Mouse (Mus musculus) CH12.LX (cell line): ENCODE data around the gene Bckdk. TPM values are rescaled to one million over a fixed set of nuclear protein-coding genes. Genes with fewer than 3 reads are reported as not detected.

ENCODE experiments used
- DNase-seq: peaks from one replicate; pipeline ENCODE4 v3.0.0-alpha.2; 2013; ENCODE audit errors: extremely low read depth
- H3K27ac ChIP-seq: 2 replicates; pipeline ENCODE4 v1.5.1; 2012; ENCODE audit warnings: low read depth, mild to moderate bottlenecking, control low read depth, moderate library complexity; ENCODE audit not compliant: insufficient read depth
- H3K27me3 ChIP-seq: replicated peaks from 2 replicates; pipeline ENCODE3; 2012; ENCODE audit warnings: inconsistent platforms
- H3K36me3 ChIP-seq, 2 experiments: replicated peaks in 1 of 2; 2 replicates each; pipeline versions ENCODE3 to v1.6.1; 2012; ENCODE audit warnings: inconsistent platforms in 1 of 2, low read length in 1 of 2, mild to moderate bottlenecking in 1 of 2, mixed read lengths in 1 of 2, moderate library complexity in 1 of 2; ENCODE audit not compliant: control insufficient read depth in 1 of 2, insufficient read depth in 1 of 2
- H3K4me1 ChIP-seq, 2 experiments: 2 replicates each; pipeline ENCODE4 v1.6.1; 2012; ENCODE audit warnings: inconsistent platforms in 1 of 2, moderate library complexity in 1 of 2; ENCODE audit not compliant: insufficient read depth in 2 of 2, control insufficient read depth in 1 of 2
- H3K4me2 ChIP-seq: 2 replicates; pipeline ENCODE4 v1.6.1; 2012; ENCODE audit warnings: low read depth, mild to moderate bottlenecking, control low read depth; ENCODE audit not compliant: poor library complexity, insufficient read depth, severe bottlenecking
- H3K4me3 ChIP-seq, 3 experiments: fragments of 150-350 bp in 1 of 3; sonication (generic) in 1 of 3; replicated peaks in 1 of 3; 2 replicates each; pipeline versions ENCODE3 to v1.5.1; 2011 to 2012; ENCODE audit warnings: low read depth in 2 of 3, low read length in 2 of 3, mild to moderate bottlenecking in 2 of 3, moderate library complexity in 2 of 3, control low read depth in 1 of 3, improper control_type of control experiment in 1 of 3, inconsistent platforms in 1 of 3, mixed read lengths in 1 of 3; ENCODE audit not compliant: poor library complexity in 1 of 3
- H3K79me2 ChIP-seq: replicated peaks from 2 replicates; pipeline ENCODE4 v1.6.1; 2012; ENCODE audit warnings: mild to moderate bottlenecking, moderate library complexity; ENCODE audit not compliant: control insufficient read depth, poor library complexity, insufficient read depth, severe bottlenecking; ENCODE audit errors: extremely low read depth
- H3K9ac ChIP-seq: 2 replicates; pipeline ENCODE4 v1.6.1; 2012; ENCODE audit warnings: low read depth, mild to moderate bottlenecking, control low read depth, moderate library complexity; ENCODE audit not compliant: insufficient read depth
- H3K9me3 ChIP-seq: replicated peaks from 2 replicates; pipeline ENCODE3; 2012; ENCODE audit warnings: low read length, inconsistent platforms, mixed read lengths
- BHLHE40 ChIP-seq: IDR thresholded peaks from 2 replicates; pipeline ENCODE4 v1.6.1; 2011; ENCODE audit warnings: mild to moderate bottlenecking, low read depth, low read length, improper control_type of control experiment
- ETS1 ChIP-seq: conservative IDR thresholded peaks from 2 replicates; pipeline ENCODE4 v1.6.1; 2012; ENCODE audit warnings: low read depth, mild to moderate bottlenecking, inconsistent platforms, low read length, improper control_type of control experiment, moderate library complexity
- JUN ChIP-seq: IDR thresholded peaks from 2 replicates; pipeline ENCODE4 v1.6.1; 2011; ENCODE audit warnings: low read depth, mild to moderate bottlenecking, low read length, improper control_type of control experiment, moderate library complexity; ENCODE audit not compliant: insufficient read depth
- JUND ChIP-seq: conservative IDR thresholded peaks from 2 replicates; pipeline ENCODE4 v1.6.1; 2011; ENCODE audit warnings: low read depth, low read length, improper control_type of control experiment
- MAZ ChIP-seq: IDR thresholded peaks from 2 replicates; pipeline ENCODE4 v1.6.1; 2012; ENCODE audit warnings: low read depth, mild to moderate bottlenecking, inconsistent platforms, low read length, improper control_type of control experiment, moderate library complexity
- MYC ChIP-seq: IDR thresholded peaks from 2 replicates; pipeline ENCODE4 v1.6.1; 2011; ENCODE audit warnings: low read depth, mild to moderate bottlenecking, improper control_type of control experiment, low read length
- NRF1 ChIP-seq: IDR thresholded peaks from 2 replicates; pipeline ENCODE4 v1.6.1; 2014; ENCODE audit warnings: low read depth, mild to moderate bottlenecking, inconsistent platforms, low read length, improper control_type of control experiment, moderate library complexity
- POLR2AphosphoS2 ChIP-seq: IDR thresholded peaks from 2 replicates; pipeline ENCODE4 v1.6.1; 2011; ENCODE audit warnings: low read depth, low read length, improper control_type of control experiment
- SIN3A ChIP-seq: IDR thresholded peaks from 2 replicates; pipeline ENCODE4 v1.6.1; 2012; ENCODE audit warnings: low read length, improper control_type of control experiment, inconsistent platforms
- ZNF384 ChIP-seq: IDR thresholded peaks from 2 replicates; pipeline ENCODE4 v1.6.1; 2012; ENCODE audit warnings: low read depth, low read length, improper control_type of control experiment, inconsistent platforms
- dilution Hi-C: fragments of 300-500 bp; cut with MboI; formaldehyde crosslinking; loops from 2 replicates; pipeline ENCODE4 v1.14.3; 2020; ENCODE audit warnings: low sequenced_read_pairs; ENCODE audit not compliant: extremely low pct_unique_long_range_greater_than_20kb, extremely low pct_ligation_motif_present
- in situ Hi-C: fragments of 300-500 bp; cut with MboI; formaldehyde crosslinking; loops from 3 replicates; pipeline ENCODE4 v1.14.3; 2019; ENCODE audit warnings: low sequenced_read_pairs, low pct_ligation_motif_present, low pct_unique_long_range_greater_than_20kb, mixed read lengths
- polyA plus RNA-seq: library from polyadenylated mRNA; unstranded; fragments of >175 nt; gene quantifications from 2 replicates; pipeline ENCODE4 v1.2.1, GENCODE M21; 2012; ENCODE audit warnings: low read depth; ENCODE audit not compliant: insufficient read length
- total RNA-seq, 2 experiments: library from RNA; depleted of rRNA; stranded (reverse); fragments of 300-350 nt in 1 of 2; fragments of >200 nt in 1 of 2; gene quantifications; 2 replicates each; pipeline ENCODE4 v1.2.3; 2012 to 2014

The Bckdk gene
- total and polyA plus RNA-seq, 3 experiments: 38.4 to 62.7 (median 61.8) TPM

GRCm38 (mm10) chr7:127929923-127930322, 26.0 kb downstream of the Bckdk start, which contains the start of gene Prss8:
Gene Prss8 (minus strand): TSS chr7:127930104.
- Histone ChIP-seq H3K9ac (no peak within 1 kb of the TSS), H3K4me2 (no peak within 1 kb of the TSS), H3K4me1 (peaks cover 8 to 40% of the 10 kb centered on the region in 2 experiments), H3K79me2 (no peaks in the 10 kb centered on the region), H3K27ac (no peak within 1 kb of the TSS), H3K27me3 (no peaks in the 10 kb centered on the region), H3K9me3 (no peaks in the 10 kb centered on the region), H3K36me3 (peaks cover 17 to 34% of the 10 kb centered on the region in 2 experiments)
- in situ Hi-C loops: loop anchor here (5.0 to 10.0 kb wide), 2 partner anchors 153 to 1225 kb away; partner anchors contain the start of genes Coro1a and Setd1a
- DNase-seq: no peak
- dilution Hi-C loops: no loop called here
- TF ChIP-seq ETS1: no peak
- no peak for TF ChIP-seq MAZ
- 0 out of 2 replicates have a peak, but pooled peaks have one; percentile 22 for TF ChIP-seq ZNF384
- no peak for TF ChIP-seq JUN
- TF ChIP-seq, all 38 proteins: peak for 1
- no peak within 1 kb of the TSS for H3K4me3 ChIP-seq

GRCm38 (mm10) chr7:127930636-127931035, 26.8 kb downstream of the Bckdk start:
- H3K4me1 ChIP-seq: peaks cover 8 to 41% of the 10 kb centered on the region in 2 experiments
- TF ChIP-seq JUND (no peak), SIN3A (no peak), NRF1 (no peak), MYC (no peak)

DNA sequence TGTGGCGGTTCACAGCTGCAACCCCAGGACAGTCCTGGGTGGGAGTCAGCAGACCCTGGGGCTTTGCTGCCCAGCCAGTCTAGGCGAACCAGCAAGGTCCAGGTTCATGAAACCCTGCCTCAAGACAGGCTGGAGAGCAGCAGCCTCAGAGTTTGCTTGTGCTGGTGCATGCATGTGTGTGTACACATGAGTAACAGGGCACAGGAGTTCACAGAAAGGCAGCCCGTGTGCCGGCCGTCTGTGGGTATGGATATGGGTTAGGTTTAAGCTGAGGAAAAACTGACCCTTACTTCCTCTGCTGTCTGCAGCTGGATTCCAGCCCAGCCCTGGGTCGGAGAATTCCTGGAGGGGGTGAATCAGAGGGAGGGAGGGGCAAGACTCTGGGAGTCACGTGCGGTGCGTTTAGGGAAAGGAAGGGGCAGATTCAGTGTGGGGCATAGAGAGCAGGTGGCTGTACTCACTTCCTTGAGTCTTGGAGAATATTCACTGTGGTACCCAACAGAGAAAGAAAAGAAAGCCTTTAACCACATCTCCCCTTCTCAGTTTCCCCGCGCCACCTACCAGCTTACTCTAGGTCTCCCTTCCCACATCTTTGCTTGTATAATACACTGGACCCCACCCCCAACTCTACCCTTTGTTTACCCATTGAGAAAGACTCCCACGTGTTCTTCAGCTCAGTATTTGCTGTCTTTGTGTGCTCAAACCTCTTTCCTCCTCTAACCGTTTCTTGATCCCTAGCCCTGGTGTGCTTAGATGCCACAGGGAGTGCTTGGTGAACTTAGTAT, 27.7 kb downstream of the Bckdk start:
- dilution Hi-C loops (no loop called here), in situ Hi-C loops (loop anchor here (5.0 kb wide), 1 partner anchor 154 kb away; the partner anchor contains the start of gene Setd1a)
- 0 out of 2 replicates have a peak, but pooled peaks have one; percentile 22 for TF ChIP-seq BHLHE40
- TF ChIP-seq POLR2AphosphoS2: no peak
- Histone ChIP-seq H3K27me3 (peaks cover 8% of the 10 kb centered on the region), H3K27ac (no peak overlapping the region), H3K4me3 (no peak overlapping the region), H3K9me3 (no peaks in the 10 kb centered on the region), H3K36me3 (peaks cover 5 to 18% of the 10 kb centered on the region in 2 experiments), H3K4me1 (peaks cover 8 to 46% of the 10 kb centered on the region in 2 experiments), H3K4me2 (no peak overlapping the region), H3K9ac (no peak overlapping the region), H3K79me2 (no peaks in the 10 kb centered on the region)
- no peak for DNase-seq

More at GRCm38 (mm10) chr7:127930636-127931035, 26.8 kb downstream of the Bckdk start:
- in situ Hi-C loops: loop anchor here (5.0 kb wide), 1 partner anchor 153 kb away; the partner anchor contains the start of gene Setd1a
- Histone ChIP-seq H3K79me2 (no peaks in the 10 kb centered on the region), H3K9ac (no peak overlapping the region), H3K27ac (no peak overlapping the region), H3K9me3 (no peaks in the 10 kb centered on the region), H3K27me3 (no peaks in the 10 kb centered on the region), H3K36me3 (peaks cover 10 to 27% of the 10 kb centered on the region in 2 experiments), H3K4me3 (no peak overlapping the region), H3K4me2 (no peak overlapping the region)
- no peak for DNase-seq
- dilution Hi-C loops: no loop called here
